Mouse (Mus musculus): ENCODE measurements around the gene Tmem220. TPM values are rescaled to one million over a fixed set of nuclear protein-coding genes. Genes with fewer than 3 reads are reported as not detected.
"Not testable (repeated sequence)": the region's sequence is repeated elsewhere in the genome, so short reads cannot be mapped to it uniquely, and the experiment has no call there.

Gene Tmem220
- polyA plus RNA-seq, 1 experiment from 2014 or later: 1.1 TPM

DNA sequence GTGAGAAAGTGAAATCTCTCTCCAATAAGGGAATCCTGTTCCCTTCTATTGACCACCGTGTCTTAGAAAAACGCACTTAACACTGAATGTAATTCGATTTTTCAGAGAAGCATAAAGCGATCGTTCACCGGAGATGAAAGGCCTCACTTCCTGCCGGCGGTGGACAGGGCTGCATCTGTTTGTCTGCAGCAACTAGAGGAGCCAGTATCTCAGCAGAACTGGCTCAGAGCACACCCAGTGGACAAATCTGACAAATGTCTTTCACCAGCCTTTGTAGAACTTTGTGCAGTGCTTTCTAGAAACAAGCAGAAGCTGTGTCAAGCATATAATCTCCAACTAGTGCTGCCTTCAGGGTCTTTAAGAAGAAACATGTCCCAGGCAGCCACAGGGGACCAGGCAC, 14.5 kb upstream of the Tmem220 start:
- Histone ChIP-seq H3K9ac (no peak overlapping the region), H3K36me3 (replicated peaks; ENCODE audit: control insufficient read depth, insufficient read depth) (no peaks in the 10 kb centered on the region), H3K9me3 (ENCODE audit: control insufficient read depth, low read length) (no peaks in the 10 kb centered on the region), H3K4me2 (replicated peaks) (no peak overlapping the region), H3K4me1 (replicated peaks; ENCODE audit: control insufficient read depth, insufficient read depth, low read length) (peaks cover 22% of the 10 kb centered on the region; the same call in 1 of the 2 replicates), H3K27ac (no peak overlapping the region), H3K27me3 (ENCODE audit: control insufficient read depth, insufficient read depth, low read length) (no peaks in the 10 kb centered on the region), H3K4me3 (replicated peaks; ENCODE audit: low read length) (no peak overlapping the region)
- WGBS: 15% methylated on average over 8 of the region's 8 CpGs
- peak; percentile 55 for DNase-seq (ENCODE audit: low spot score)
- ATAC-seq (ENCODE audit: low FRiP score): peak; percentile 48; the same call in 1 of the 2 replicates

DNA sequence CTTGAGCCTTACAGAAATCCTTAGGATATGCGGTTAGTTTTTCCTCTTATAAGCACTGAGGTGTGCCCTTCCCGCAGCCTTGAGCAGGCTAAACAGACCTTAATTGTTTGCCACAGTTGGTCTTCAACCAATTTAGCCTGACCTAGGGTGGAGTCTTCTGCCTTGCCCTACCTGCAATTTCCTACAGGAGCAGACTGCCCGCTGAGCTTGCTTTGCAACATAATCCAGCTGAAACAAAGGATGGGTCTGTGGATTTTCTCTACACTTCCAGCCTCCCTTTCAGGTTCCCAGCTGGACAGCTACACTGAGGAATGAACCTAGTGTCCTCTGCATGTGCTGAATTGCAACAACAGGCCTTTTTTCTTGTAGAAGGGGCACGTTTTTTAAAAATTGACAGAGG, 13.3 kb upstream of the Tmem220 start:
- DNase-seq (ENCODE audit: low spot score): no peak
- WGBS: 19% methylated on average over 4 of the region's 4 CpGs
- Histone ChIP-seq H3K9ac (no peak overlapping the region), H3K4me3 (replicated peaks; ENCODE audit: low read length) (no peak overlapping the region), H3K27me3 (ENCODE audit: control insufficient read depth, insufficient read depth, low read length) (no peaks in the 10 kb centered on the region), H3K36me3 (replicated peaks; ENCODE audit: control insufficient read depth, insufficient read depth) (no peaks in the 10 kb centered on the region), H3K4me1 (replicated peaks; ENCODE audit: control insufficient read depth, insufficient read depth, low read length) (peaks cover 22% of the 10 kb centered on the region; the same call in 1 of the 2 replicates), H3K27ac (no peak overlapping the region), H3K9me3 (ENCODE audit: control insufficient read depth, low read length) (no peaks in the 10 kb centered on the region), H3K4me2 (replicated peaks) (no peak overlapping the region)
- ATAC-seq (ENCODE audit: low FRiP score): no peak

DNA sequence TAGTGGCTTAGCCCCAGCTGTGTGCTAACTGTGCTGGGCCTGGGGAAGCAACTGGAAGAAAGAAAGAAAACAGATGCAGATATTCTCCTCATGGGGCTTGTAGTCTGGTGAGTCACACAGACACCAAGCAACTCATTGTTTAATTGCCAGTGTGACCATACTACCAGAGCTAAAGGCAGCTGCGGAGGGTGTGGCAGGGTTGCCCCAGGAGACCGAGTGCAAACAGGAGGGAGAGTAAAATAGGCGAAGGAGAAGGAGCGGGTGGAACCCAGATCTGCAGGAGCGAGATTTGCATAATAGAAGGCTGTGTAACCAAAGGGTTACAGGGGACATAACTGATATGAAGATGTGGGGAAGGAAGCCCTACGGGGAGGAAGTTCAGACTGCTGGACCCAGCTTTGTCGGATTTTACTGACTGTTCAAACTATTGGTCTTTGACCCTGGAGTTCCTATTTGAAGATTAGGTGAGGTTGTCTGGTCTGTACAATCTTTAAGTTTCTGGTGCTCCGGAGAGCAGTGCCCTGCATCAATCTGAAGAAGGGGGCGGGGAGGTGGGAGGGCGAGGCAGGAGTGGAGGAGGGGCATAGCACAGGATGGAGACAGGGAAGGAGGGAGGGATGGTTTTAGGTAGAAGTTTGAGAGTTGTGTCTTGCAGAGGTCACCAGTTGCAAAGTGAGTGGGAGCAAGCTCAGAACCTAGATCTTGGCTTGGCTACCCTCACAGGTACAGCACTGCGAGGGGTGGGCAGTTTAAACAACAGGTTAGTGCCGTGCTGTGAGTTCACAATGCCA, 7.0 kb upstream of the Tmem220 start:
- no peak for DNase-seq (ENCODE audit: low spot score)
- no peaks in the 10 kb centered on the region for H3K36me3 ChIP-seq (replicated peaks; ENCODE audit: control insufficient read depth, insufficient read depth)
- H3K27ac ChIP-seq: no peak overlapping the region
- no peak overlapping the region for H3K4me2 ChIP-seq (replicated peaks)
- H3K9me3 ChIP-seq (ENCODE audit: control insufficient read depth, low read length): no peaks in the 10 kb centered on the region
- no peak overlapping the region for H3K4me3 ChIP-seq (replicated peaks; ENCODE audit: low read length)
- H3K9ac ChIP-seq: no peak overlapping the region
- peaks cover 6% of the 10 kb centered on the region; the same call in 1 of the 2 replicates for H3K4me1 ChIP-seq (replicated peaks; ENCODE audit: control insufficient read depth, insufficient read depth, low read length)
- H3K27me3 ChIP-seq (ENCODE audit: control insufficient read depth, insufficient read depth, low read length): peaks cover 9% of the 10 kb centered on the region
- WGBS: 3% methylated on average over 12 of the region's 12 CpGs
- ATAC-seq (ENCODE audit: low FRiP score): no peak

- H3K36me3 ChIP-seq (replicated peaks; ENCODE audit: control insufficient read depth, insufficient read depth): no peaks in the 10 kb centered on the region
- 61% methylated on average over 7 of the region's 7 CpGs for WGBS
- H3K4me3 ChIP-seq (replicated peaks; ENCODE audit: low read length): no peak overlapping the region
- ATAC-seq (ENCODE audit: low FRiP score) (no peak), DNase-seq (ENCODE audit: low spot score) (no peak)
- peaks cover 12% of the 10 kb centered on the region for H3K4me1 ChIP-seq (replicated peaks; ENCODE audit: control insufficient read depth, insufficient read depth, low read length)
- H3K9me3 ChIP-seq (ENCODE audit: control insufficient read depth, low read length): no peaks in the 10 kb centered on the region
- H3K9ac ChIP-seq: no peak overlapping the region
- H3K27me3 ChIP-seq (ENCODE audit: control insufficient read depth, insufficient read depth, low read length): peaks cover 9% of the 10 kb centered on the region
- H3K27ac ChIP-seq: no peak overlapping the region
- H3K4me2 ChIP-seq (replicated peaks): no peak overlapping the region
Observed at GRCm38 (mm10) chr11:67019711-67020475, 5.1 kb upstream of the Tmem220 start.

- H3K4me1 ChIP-seq (replicated peaks; ENCODE audit: control insufficient read depth, insufficient read depth, low read length): peaks cover 12% of the 10 kb centered on the region
- no peak overlapping the region for H3K4me3 ChIP-seq (replicated peaks; ENCODE audit: low read length)
Observed at GRCm38 (mm10) chr11:67020948-67021347, 4.0 kb upstream of the Tmem220 start.

DNA sequence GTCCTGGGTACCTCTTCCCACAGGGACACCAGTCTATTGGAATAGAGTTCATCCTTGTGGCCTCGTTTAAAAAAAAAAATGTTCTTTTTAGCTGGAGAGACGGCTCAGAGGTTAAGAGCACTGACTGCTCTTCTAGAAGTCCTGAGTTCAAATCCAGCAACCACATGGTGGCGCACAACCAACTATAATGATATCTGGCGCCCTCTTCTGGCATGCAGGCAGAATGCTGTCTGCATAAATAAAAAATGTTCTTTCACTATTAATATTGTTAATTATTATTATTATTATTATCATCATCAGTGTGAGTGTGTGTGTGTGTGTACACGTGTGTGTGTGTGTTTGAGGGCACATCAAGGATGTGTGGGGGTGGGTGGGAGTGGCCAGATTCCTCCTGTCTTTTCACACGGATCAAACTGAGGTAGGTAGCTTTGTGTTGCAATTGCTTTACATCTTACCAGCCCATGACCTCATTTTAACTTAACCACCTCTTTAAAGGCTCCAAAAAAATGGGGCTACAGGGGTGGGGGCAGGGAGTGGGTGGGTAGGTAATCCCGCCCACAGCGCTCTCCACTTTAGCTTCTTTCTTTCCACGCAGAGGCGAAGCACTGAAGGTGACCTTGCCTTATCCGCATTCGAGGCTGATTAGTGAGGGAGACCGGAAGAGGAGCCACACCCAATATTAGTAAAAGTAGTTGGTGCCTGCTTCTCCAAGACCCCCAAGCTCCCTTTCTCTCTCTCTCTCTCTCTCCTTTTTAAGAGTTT, 2.4 kb upstream of the Tmem220 start:
- DNase-seq (ENCODE audit: low spot score): no peak
- H3K27ac ChIP-seq: no peak overlapping the region
- WGBS: 90% methylated on average over 13 of the region's 13 CpGs

More at GRCm38 (mm10) chr11:67020948-67021347, 4.0 kb upstream of the Tmem220 start:
- peaks cover 9% of the 10 kb centered on the region for H3K27me3 ChIP-seq (ENCODE audit: control insufficient read depth, insufficient read depth, low read length)
- WGBS: 2% methylated on average over 12 of the region's 12 CpGs
- H3K9me3 ChIP-seq (ENCODE audit: control insufficient read depth, low read length): no peaks in the 10 kb centered on the region
- peak; percentile 82 for DNase-seq (ENCODE audit: low spot score)
- no peaks in the 10 kb centered on the region for H3K36me3 ChIP-seq (replicated peaks; ENCODE audit: control insufficient read depth, insufficient read depth)
- no peak overlapping the region for H3K27ac ChIP-seq
- H3K4me2 ChIP-seq (replicated peaks): peak overlapping the region; percentile 33
- peak; percentile 48; the same call in 1 of the 2 replicates for ATAC-seq (ENCODE audit: low FRiP score)
- H3K9ac ChIP-seq: no peak overlapping the region

DNA sequence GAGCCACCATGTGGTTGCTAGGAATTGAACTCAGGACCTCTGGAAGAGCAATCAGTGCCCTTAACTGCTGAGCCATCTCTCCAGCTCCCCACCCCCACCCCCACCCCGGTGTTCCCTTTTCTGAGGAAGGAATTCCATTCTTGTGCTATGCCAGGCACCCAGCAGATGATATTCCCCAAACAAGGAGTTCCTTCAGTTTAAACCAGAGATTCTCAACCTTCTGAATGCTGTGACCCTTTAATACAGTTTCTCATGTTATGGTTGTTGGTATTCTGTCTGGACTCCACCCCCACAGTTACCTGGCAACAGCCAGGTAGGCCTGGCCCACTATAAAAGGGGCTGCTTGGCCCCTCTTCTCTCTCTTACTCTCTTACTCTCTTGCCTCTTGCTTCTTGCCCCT, 1.8 kb upstream of the Tmem220 start:
- not testable (repeated sequence) for ATAC-seq (ENCODE audit: low FRiP score); H3K27me3 ChIP-seq (ENCODE audit: control insufficient read depth, insufficient read depth, low read length); H3K4me2 ChIP-seq (replicated peaks); H3K27ac ChIP-seq; H3K4me3 ChIP-seq (replicated peaks; ENCODE audit: low read length); DNase-seq (ENCODE audit: low spot score); H3K9ac ChIP-seq; H3K36me3 ChIP-seq (replicated peaks; ENCODE audit: control insufficient read depth, insufficient read depth); H3K9me3 ChIP-seq (ENCODE audit: control insufficient read depth, low read length); H3K4me1 ChIP-seq (replicated peaks; ENCODE audit: control insufficient read depth, insufficient read depth, low read length)
- WGBS: 45% methylated on average over 1 of the region's 1 CpGs

More for the DNA sequence above, 2.4 kb upstream of the Tmem220 start:
- Histone ChIP-seq H3K4me2 (replicated peaks) (no peak overlapping the region), H3K4me1 (replicated peaks; ENCODE audit: control insufficient read depth, insufficient read depth, low read length) (peaks cover 12% of the 10 kb centered on the region), H3K36me3 (replicated peaks; ENCODE audit: control insufficient read depth, insufficient read depth) (no peaks in the 10 kb centered on the region), H3K9ac (no peak overlapping the region), H3K4me3 (replicated peaks; ENCODE audit: low read length) (no peak overlapping the region), H3K9me3 (ENCODE audit: control insufficient read depth, low read length) (no peaks in the 10 kb centered on the region), H3K27me3 (ENCODE audit: control insufficient read depth, insufficient read depth, low read length) (peaks cover 9% of the 10 kb centered on the region)
- no peak for ATAC-seq (ENCODE audit: low FRiP score)

GRCm38 (mm10) chr11:67023802-67024340, 1.1 kb upstream of the Tmem220 start:
- 11% methylated on average over 6 of the region's 6 CpGs for WGBS
- H3K27ac ChIP-seq: no peak overlapping the region
- H3K9me3 ChIP-seq (ENCODE audit: control insufficient read depth, low read length): no peaks in the 10 kb centered on the region
- H3K27me3 ChIP-seq (ENCODE audit: control insufficient read depth, insufficient read depth, low read length): peaks cover 8% of the 10 kb centered on the region
- no peak overlapping the region for H3K9ac ChIP-seq
- no peak overlapping the region for H3K4me3 ChIP-seq (replicated peaks; ENCODE audit: low read length)
- DNase-seq (ENCODE audit: low spot score) (no peak), ATAC-seq (ENCODE audit: low FRiP score) (no peak)
- H3K4me2 ChIP-seq (replicated peaks): peak overlapping the region; percentile 56
- H3K36me3 ChIP-seq (replicated peaks; ENCODE audit: control insufficient read depth, insufficient read depth): no peaks in the 10 kb centered on the region
- peaks cover 7% of the 10 kb centered on the region for H3K4me1 ChIP-seq (replicated peaks; ENCODE audit: control insufficient read depth, insufficient read depth, low read length)

All from hindbrain, embryonic 14.5 days (tissue).